Mouse (Mus musculus) gastrocnemius, postnatal 4 days (tissue): ENCODE measurements around the gene Hspa12b. TPM values are rescaled to one million over a fixed set of nuclear protein-coding genes. Genes with fewer than 3 reads are reported as not detected.
"Not testable (repeated sequence)": the region's sequence is repeated elsewhere in the genome, so short reads cannot be mapped to it uniquely, and the experiment has no call there.

Source experiments
- DNase-seq, 2 experiments: peaks; one replicate each; pipeline ENCODE4 v3.0.0; 2021 to 2022; ENCODE audit warnings: low spot score in 2 of 2, mixed read lengths in 2 of 2
- long read RNA-seq, 2 experiments: library from polyadenylated mRNA; stranded (forward); transcript quantifications; one replicate each; pipeline ENCODE4 v2.0.0; 2021
- total RNA-seq, 2 experiments: library from RNA; stranded (reverse); gene quantifications; 2 replicates each; pipeline ENCODE4 v1.2.3; 2021

Gene Hspa12b
- 10 to 100 TPM; 30.6 to 32.6 TPM for total RNA-seq
- long read RNA-seq, experiment 1, transcript Hspa12b-201 (13 exons, 3,413 nt), result major isoform, 6 of 17 reads
- long read RNA-seq, experiment 1, partial matches to known transcripts, result 2 of 17 reads
- long read RNA-seq, experiment 1, other reads (novel, unspliced or antisense), result 9 of 17 reads
- long read RNA-seq, experiment 2, transcript Hspa12b-201 (13 exons, 3,413 nt), result major isoform, 8 of 16 reads
- long read RNA-seq, experiment 2, partial matches to known transcripts, result 1 of 16 reads
- long read RNA-seq, experiment 2, other reads (novel, unspliced or antisense), result 7 of 16 reads

DNA sequence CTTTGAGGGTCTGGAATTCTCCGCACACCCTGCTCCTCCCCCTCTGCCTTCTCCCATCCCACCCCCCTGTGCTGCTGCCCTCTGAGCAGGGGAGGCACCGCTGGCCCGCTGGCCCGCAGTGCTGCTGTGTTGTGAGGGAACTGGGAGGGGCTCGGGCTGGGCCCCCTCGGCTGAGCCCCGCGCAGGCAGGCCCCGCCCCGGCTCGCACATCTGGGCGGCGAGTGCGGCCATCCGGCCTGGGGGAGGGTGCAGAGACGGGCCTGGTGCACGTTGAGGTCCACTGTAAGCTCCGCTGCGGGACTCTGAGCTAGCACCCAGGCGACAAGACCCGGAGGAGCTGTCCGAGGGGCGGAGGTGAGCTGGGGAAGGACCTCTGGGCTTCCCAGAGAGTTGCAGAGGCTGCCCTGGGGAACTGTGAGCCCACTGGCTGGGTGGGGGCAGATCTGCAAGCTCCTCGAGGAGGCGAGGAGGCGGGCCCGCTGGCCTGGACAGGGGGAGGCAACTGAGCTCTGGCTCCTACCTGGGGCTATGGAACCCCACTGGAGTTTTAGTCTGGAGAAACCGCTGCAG lies at the start of gene Hspa12b:
Gene Hspa12b, plus strand, starts transcription at position 120 of the 570 bp plus-strand sequence.
- DNase-seq, result peak; percentile 55 to 77

DNA sequence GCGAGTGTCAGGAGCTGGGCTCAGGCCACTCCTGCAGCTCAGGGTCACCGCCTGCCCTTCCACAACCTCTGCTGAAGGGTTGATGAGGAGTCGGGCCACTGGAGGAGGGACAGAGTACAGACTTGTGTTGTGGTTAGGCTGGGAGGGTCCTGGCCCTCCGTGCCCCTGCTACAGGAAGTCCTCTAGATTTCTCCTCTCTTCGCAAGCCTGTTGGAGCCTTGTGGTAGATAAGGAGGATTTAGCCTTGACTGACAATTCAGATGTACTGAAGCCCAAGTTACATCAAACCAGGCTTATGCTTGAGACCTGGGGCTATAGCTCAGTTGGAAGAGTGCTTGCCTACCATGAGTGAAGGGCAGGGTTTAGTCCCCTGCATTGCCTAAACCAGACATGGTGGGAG lies 46.6 kb upstream of the Hspa12b start:
- no peak for DNase-seq

DNA sequence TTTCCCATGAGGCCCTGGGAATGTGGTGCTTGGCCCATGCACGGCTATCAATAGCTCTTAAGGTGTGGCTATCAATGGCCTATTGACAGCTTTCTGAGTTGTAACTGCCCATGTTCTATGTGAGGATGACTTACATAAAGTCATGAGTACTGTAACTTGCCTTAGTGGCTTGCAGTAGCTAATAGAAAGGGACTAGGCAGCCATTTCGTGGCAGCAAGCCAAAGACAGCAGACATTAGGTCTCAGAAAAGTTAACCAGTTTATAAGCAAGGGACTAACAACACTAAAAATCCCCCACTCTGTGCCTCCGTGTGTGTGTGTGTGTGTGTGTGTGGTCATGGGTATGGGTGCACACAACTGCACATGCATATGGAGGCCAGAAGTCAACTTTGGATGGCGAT lies 42.9 kb upstream of the Hspa12b start:
- no peak for DNase-seq

DNA sequence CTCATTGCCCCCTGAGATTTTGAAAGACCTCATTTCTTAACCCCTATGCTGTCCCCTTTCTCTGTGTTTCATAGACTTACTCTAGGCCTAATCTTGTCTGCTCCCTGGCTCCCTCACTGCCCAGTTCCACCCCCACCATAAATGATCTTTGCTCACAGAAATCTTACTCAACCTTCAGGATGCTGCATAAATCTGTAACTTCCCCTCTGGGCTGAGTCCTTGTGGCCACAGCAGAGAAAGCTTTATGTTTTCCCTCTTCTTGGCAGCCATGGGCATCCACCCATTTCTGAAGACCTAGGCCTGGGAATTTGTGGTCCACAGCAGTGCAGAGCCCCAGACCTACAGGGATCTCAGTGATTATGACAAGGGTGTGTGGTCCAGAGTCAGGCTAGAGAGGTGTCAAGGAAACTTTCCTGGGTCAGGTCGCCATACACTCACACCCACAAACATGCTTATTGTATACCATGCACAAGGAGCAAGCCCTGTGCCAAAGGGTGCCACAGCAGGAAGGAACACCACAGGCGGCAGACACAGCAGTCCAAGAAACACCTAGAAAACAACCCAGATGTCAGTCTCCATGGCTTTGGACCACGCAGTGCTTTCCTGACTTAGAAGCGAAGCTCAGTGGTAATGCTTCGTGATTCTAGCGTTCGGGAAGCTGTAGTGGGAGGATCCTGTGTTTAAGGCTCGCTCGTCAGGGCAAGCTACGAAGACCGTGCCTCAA lies 40.3 kb upstream of the Hspa12b start, which contains the start of gene Siglec1:
Gene Siglec1, minus strand, starts transcription at position 99 of the 724 bp plus-strand sequence.
- no peak for DNase-seq

DNA sequence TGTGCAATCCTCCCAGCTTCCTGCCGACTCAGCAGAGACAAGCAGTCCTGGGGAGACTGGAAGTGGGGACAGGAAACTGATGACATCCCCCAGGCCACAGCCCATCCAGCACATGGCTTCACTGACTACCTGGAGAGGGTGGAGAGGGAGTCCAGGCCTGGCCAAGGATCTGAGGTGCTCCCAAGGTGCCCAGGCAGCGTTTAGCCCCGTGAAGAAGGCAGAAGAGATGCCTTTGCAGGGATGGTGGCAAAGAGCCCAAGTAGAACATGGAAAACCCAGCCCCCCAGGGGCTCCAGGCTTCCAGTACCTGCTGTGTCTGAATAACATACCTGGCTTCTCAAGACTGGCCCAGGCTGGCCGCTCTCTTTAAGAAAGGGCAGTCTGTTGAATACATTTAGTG lies 38.5 kb upstream of the Hspa12b start:
- no peak for DNase-seq

DNA sequence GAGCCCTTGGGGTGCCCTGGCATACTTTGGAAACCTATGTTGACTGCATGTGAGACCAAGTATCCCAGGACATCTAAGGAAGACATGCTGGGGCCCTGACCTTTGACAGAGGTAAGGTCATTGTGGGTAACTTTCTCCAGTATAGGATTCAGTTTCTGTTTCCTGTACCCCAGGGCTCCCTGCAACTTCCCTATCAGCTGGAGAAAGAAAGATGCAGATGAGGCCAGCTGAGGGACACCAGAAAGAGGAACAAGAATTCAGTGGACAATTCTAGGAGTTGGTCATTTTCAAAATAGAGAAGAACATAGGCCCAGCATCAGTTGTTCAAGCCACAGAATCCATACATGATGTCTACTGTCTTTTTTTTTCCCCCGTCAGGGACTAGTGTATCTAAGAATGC lies 37.4 kb upstream of the Hspa12b start:
- no peak for DNase-seq

DNA sequence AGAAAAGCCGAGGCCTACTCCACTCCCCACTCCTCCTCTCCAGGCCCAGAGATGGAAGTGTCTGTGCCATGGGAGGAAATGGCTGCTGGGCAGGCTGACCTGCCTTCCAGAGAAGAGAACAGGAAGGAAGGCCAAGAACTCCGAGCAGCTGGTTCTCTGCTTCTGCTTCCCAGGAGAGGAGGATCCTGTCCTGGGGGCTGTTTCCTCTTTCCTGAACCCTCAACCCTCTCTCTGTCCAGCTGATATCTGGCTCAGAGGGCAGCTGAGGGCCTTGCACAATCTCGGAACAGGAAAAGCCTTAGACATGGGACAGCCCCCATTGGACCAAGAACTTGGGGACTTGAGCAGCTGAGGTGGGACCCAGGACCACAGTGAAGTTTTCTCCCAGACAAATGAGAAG lies 36.2 kb upstream of the Hspa12b start:
- DNase-seq, result no peak

DNA sequence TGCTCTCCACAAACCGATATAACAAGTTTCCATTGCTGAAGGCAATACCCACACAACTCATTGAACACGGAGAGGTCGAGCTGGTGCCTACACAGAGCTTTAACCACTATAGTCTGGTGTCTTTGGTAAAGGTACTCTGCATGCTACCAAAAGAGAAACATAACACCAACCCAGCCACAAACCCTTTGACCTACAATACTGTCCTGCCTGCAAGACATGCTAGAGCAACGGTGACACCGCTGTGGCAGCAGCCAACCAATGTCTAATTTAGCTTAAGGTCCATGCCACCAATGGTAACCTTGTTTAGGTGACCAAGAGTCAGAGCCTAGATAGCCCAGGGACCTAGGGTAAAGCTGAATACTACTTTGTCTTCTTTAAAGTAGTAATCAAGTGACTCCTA lies 33.5 kb upstream of the Hspa12b start:
- no peak for DNase-seq

DNA sequence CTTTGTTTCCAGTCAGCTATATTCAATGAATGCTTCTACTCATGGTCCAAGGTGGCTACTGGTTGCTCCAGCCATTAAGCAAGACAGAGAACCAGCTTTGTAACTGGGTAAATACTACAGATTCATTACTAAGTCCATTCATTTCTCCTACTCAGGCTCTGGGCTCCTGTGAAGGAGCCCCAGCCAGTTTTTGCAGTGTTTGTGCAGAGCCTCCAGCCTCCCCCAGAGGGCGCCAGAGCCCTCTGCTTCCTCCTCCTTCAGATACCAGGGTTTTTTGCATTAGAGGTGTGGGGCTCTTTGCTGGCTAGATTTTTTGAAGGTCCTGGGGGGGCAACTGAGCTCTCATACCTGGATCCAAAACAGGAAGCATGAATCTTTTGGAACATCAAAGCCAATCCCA lies 32.3 kb upstream of the Hspa12b start:
- DNase-seq, result peak; percentile 47 to 72

DNA sequence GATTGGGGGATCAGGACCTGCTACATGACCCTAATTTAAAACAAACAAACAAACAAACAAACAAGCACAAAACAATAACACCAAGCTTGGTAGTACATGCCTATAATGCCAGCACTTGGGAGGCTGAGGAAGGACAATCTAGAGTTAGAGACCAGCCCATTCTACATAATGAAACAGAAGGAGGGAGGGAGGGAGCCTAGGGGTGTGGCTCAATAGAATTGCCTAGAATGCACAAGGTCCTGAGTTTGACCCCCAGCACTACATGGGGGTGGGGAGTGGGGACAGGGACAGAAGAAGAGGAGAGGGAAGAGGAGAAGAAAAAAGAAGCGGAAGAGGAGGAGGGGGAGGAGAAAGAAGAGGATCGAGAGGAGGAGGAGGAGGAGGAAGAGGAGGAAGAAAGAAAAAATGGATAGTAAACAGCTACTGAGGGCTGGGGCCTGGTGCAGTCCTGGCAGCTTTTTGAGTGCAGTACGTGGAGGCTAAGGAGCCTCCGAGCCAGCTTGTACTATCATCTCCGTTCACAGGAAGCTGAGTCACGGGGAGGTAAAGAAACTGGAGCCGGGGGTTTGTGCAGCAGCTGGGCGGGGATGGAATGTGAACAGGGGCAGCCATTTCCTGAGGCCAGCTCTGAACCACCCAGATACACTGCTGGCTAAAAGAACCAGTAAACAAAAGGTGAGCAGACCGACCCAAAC lies 30.8 kb upstream of the Hspa12b start:
- DNase-seq, result no peak

DNA sequence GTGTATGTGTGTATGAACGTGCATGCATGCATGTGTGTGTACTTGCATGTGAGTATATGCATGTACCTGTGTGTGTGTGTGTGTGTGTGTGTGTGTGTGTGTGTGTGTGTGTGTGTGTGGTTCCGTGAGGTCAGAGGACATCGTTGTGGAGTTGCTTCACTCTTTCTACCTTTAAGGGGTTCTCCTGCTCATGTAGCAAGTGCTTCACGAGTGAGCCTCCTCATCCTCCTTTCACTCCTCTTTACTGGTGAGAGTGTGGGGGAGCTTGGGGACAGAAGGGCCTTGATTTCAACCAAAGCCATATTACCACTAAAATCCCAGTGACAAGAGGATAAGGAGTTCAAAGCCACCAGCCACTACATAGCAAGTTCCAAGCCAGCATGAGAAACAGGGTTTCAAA lies 30.0 kb upstream of the Hspa12b start:
- DNase-seq, result no peak

DNA sequence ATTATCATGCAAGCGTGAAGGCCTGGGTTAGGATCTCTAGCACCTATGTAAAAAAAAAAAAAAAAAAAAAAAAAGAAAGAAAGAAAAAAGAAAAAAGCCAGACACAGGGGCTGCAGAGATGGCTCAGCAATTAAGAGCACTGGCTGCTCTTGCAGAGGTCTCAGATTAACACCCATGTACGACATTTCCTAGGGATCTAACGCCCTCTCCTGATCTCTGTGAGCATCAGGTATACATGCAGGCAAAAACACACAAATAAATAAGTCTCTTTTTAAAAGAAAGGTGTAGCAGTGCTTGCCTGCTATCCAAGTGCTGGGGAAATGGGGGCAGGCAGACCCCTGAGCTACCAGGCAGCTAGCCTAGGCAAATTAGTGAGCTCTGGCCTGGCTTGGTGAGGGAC lies 25.6 kb upstream of the Hspa12b start:
- DNase-seq, result no peak

DNA sequence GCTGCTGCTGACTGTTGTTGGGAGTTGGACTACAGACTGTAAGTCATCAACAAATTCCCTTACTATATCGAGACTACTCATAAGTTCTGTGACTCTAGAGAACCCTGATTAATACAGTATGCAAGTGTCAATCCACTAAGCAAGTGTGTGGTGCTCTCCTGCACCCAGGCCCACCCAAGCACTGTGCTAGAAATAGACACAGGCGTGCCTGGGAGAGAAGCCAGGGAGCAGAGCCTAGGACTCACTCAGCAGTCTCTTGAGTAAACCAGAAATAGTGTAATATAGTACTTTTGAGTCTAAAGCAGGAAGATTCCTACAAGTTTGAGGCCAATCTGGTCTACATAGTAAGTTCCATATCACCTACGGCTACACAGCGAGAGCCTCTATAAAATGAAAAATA lies 23.1 kb upstream of the Hspa12b start:
- peak in 1 of 2 experiments; percentile 16 for DNase-seq

DNA sequence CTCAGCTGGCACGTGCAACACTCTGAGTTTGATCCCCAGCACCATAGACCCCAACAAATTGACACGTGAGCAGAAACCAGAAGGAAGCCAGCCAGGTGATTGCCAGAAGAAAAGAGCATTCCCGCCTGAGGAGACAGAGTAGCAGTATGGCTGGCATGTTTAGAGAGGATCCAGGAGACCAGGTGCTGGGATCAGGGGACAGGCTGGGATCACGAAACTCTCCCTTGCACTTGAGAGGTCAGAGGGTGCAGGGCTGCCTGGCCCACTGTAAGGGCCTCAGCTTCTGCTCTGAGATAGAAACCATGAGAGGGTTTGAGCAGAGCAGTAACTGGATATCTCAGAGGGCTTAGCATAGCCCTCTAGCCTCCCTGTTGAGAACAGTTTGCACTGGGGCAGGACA lies 22.0 kb upstream of the Hspa12b start:
- DNase-seq, result not testable (repeated sequence)

DNA sequence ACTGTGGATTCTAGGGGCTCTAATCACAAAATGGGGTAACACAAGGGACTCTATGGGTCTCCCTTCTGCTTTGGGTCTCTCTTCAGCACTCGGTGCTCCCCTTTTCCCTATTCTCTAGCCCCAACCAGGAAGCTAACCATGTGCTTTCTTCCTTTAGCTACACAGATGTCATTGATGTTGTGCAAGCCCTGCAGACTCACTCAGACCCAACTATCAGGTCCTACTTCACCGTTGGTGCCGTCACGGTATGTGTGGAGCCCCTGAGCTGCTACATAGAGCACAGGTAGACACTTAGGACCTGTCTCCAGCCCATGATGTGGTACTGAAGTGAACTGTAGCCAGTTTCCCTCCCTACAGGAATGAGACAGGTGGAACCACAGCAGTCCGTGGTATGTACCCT lies 21.1 kb upstream of the Hspa12b start:
- DNase-seq, result peak in 1 of 2 experiments; percentile 6

DNA sequence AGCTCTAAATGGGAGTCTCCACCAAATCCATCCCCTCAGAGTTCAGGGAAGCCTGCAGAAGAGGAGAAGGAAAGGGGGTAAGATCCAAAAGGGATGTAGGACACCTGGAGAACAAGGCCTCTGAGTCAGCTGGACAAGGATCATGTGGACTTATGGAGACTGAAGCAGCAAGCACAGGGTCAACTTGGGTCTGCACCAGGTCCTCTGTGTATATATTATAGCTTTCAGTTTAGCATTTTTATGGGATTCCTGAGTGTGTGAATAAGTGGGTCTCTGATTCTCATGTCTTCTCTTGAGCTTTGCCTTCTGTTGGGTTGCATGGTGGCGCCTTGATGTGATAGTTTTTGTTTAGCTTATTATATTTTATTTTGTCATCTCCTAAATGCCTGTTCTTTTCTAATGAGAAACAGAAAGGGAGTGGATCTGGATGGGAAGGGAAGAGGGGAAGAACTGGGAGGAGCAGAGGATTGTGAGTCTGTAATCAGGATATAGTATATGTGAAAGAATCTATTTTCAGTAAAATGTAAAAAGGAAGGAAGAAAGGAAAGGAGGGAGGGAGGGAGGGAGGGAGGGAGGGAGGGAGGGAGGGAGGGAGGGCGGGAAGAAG lies 8.0 kb upstream of the Hspa12b start:
- DNase-seq, result no peak

DNA sequence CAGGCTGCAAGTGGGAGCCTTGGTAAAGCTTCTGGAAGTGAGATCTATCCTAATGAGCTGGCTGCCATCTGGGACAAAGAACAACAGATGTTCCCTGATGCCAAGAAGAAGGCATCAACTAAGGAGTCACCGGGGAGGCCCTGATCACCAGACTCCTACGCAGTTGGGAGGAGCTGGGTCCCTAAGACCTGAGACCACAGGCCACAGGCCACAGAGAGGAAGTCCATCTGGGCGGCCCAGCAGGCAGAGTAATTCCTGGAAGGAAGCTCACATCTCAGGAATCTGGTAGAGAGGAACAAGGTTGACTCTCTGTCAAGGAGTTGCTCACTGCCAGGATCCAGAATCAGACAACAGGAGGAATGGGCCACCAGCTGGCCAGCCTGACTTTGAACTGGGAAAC lies 2.9 kb upstream of the Hspa12b start:
- peak in 1 of 2 experiments; percentile 11 for DNase-seq

DNA sequence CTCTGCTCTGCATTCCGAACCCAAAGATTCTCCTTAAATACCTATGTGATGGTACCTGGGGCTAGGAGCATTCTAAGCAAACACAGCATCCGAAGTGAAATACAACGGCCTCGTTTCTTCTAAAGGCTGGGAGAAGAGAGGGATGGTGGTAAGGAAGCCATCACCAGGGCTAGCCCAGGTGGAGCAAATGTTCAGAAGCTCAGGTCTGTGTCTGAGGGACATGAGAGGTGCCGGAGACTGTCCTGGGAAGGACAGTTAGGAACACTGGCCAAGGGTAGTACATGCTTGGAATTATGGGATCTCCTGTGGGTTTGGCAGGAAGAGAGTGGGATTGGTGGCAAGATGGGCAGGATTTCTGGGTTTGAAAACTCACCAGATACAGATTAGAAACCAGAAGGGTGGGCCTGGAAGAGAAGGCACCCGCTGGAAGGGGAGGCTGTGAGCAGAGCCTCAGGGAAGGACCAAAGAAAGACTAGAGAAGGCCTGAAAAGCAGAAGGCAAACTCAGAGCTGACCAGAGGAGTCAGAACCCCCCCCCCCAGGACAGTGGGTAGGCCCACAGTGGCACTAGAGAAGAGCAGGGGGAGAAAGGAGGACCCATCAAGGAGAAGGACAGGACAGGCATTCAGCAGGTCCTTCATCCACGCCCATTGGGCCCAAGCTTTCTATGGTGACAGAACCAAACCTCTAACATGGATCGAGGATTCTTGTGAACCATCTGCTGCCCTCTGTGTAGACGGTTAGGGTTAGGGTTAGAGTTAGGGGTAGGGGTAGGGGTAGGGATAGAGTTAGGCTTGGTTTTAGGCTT lies 1.7 kb upstream of the Hspa12b start:
- DNase-seq, result peak in 1 of 2 experiments; percentile 5

DNA sequence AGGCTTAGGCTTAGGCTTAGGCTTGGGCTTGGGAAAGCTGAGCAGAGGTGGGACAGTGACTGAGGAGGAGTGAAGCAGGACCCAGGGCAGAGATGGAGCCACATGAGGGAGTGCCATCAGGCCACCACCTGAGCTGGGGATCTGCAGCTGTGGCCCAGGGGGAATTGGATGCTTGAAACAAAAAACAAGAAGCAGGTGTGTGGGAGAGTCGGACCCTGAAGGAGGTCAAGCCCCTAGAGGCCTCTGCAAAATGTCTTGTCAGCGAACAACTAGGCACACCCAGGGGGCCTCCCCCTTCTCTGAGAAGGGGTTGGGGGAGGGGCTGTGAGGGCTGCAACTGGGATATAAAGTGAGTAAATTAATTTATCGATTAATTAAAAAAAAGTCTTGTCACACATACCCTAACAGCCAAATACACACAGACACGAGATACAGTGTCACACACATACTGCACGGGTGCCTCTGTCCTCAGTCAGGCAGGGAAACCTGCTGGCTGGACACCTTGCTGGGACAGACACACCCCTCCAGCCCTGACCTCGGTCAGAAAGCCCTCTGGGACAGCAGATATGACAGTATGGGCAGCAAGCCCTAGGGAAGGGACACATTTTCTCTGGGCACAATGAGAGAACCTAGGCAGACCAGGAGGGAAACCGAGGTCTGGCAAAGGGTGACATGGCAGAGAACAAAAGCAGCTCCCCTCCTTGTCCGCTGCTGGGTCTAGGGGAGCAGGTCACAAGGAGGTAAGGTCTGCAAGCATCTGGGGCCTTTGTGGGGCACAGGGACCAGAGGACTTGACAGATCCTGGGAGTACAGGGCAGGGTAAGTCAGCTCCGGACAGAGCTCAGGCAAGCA lies 890 bp upstream of the Hspa12b start:
- DNase-seq, result peak; percentile 10 to 12
